Mouse (Mus musculus): ENCODE measurements around the gene Retnla. TPM values are rescaled to one million over a fixed set of nuclear protein-coding genes. Genes with fewer than 3 reads are reported as not detected.

The Retnla gene
- polyA plus RNA-seq (2012; rRNA removed): 105 and 219 TPM in 2 replicates

DNA sequence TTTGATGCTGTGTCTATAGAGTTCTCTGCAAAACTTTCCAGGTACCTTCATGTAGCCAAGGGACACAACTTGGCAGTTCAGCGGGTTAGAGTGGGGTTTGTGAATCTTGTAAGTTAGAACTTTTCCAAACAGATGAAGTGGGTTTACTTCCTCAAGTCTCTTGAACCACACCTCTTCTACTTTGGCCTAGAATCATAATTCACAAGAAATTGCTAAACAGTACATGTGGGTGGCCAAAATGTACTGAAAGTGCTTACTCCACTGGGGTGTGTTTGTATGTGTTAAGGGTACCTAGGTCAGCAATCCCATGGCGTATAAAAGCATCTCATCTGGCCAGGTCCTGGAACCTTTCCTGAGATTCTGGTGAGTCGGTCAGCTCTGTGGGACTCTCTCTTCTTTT is at the start of gene Retnla:
TSS of gene Retnla (plus strand) at position 286 of the 400 bp plus-strand sequence.
- Histone ChIP-seq H3K4me1 (ENCODE audit: control insufficient read depth, insufficient read depth, low read length) (no peaks in the 10 kb centered on the region), H3K4me3 (replicated peaks; ENCODE audit: extremely low read depth, low read depth, low read length) (no peak within 1 kb of the TSS)
- no peak for DNase-seq
- 59% methylated on average over 3 of the region's 3 CpGs for WGBS
- TF ChIP-seq CTCF (IDR thresholded peaks at IDR 0.05; ENCODE audit: insufficient read depth, low read length) (no peak), POLR2A (IDR thresholded peaks at IDR 0.05; ENCODE audit: borderline replicate concordance, extremely low read depth, low read depth, low read length) (no peak)

GRCm38 (mm10) chr16:48798285-48798684 is 44.1 kb upstream of the Retnla start:
- 44% methylated on average over 3 of the region's 3 CpGs for WGBS
- Histone ChIP-seq H3K4me1 (ENCODE audit: control insufficient read depth, insufficient read depth, low read length) (no peaks in the 10 kb centered on the region), H3K4me3 (replicated peaks; ENCODE audit: extremely low read depth, low read depth, low read length) (no peak overlapping the region)
- DNase-seq: no peak
- TF ChIP-seq CTCF (IDR thresholded peaks at IDR 0.05; ENCODE audit: insufficient read depth, low read length): no peak
- TF ChIP-seq POLR2A (IDR thresholded peaks at IDR 0.05; ENCODE audit: borderline replicate concordance, extremely low read depth, low read depth, low read length): no peak

DNA sequence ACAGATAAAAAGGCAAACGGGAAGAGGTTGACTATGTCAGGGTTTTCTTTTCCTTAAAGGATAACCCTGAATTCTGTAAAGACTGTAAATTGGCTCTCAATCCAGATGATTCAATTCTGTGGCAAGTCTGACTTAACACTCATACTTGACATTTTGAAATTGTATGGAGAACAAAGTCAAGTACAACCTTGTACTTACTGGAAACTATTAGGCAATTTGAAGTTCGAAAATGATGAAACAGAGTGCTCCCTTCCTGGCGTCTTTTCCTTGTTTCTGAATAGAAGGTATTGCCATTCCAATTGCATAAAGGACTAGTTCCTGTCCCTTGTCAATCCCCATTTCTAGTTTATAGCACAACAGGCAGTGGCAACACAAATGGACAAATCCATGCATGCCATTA is 42.9 kb upstream of the Retnla start:
- TF ChIP-seq CTCF (IDR thresholded peaks at IDR 0.05; ENCODE audit: insufficient read depth, low read length) (no peak), POLR2A (IDR thresholded peaks at IDR 0.05; ENCODE audit: borderline replicate concordance, extremely low read depth, low read depth, low read length) (no peak)
- DNase-seq: no peak
- Histone ChIP-seq H3K4me3 (replicated peaks; ENCODE audit: extremely low read depth, low read depth, low read length) (no peak overlapping the region), H3K4me1 (ENCODE audit: control insufficient read depth, insufficient read depth, low read length) (no peaks in the 10 kb centered on the region)
- 60% methylated on average over 3 of the region's 3 CpGs for WGBS

GRCm38 (mm10) chr16:48800906-48801305 is 41.4 kb upstream of the Retnla start:
- no peak overlapping the region for H3K4me3 ChIP-seq (replicated peaks; ENCODE audit: extremely low read depth, low read depth, low read length)
- 78% methylated on average over 2 of the region's 2 CpGs for whole genome bisulfite sequencing
- no peak for DNase-seq
- no peak for TF ChIP-seq POLR2A (IDR thresholded peaks at IDR 0.05; ENCODE audit: borderline replicate concordance, extremely low read depth, low read depth, low read length)
- no peak for TF ChIP-seq CTCF (IDR thresholded peaks at IDR 0.05; ENCODE audit: insufficient read depth, low read length)
- H3K4me1 ChIP-seq (ENCODE audit: control insufficient read depth, insufficient read depth, low read length): no peaks in the 10 kb centered on the region

- DNase-seq: no peak
- Histone ChIP-seq H3K4me1 (ENCODE audit: control insufficient read depth, insufficient read depth, low read length) (no peaks in the 10 kb centered on the region), H3K4me3 (replicated peaks; ENCODE audit: extremely low read depth, low read depth, low read length) (no peak overlapping the region)
- TF ChIP-seq CTCF (IDR thresholded peaks at IDR 0.05; ENCODE audit: insufficient read depth, low read length) (no peak), POLR2A (IDR thresholded peaks at IDR 0.05; ENCODE audit: borderline replicate concordance, extremely low read depth, low read depth, low read length) (no peak)
- WGBS: 65% methylated on average over 1 of the region's 1 CpGs
These were observed 36.9 kb upstream of the Retnla start for GRCm38 (mm10) chr16:48805412-48805811.

GRCm38 (mm10) chr16:48806521-48806920 is 35.8 kb upstream of the Retnla start:
- DNase-seq: no peak
- WGBS: 77% methylated on average over 1 of the region's 1 CpGs

DNA sequence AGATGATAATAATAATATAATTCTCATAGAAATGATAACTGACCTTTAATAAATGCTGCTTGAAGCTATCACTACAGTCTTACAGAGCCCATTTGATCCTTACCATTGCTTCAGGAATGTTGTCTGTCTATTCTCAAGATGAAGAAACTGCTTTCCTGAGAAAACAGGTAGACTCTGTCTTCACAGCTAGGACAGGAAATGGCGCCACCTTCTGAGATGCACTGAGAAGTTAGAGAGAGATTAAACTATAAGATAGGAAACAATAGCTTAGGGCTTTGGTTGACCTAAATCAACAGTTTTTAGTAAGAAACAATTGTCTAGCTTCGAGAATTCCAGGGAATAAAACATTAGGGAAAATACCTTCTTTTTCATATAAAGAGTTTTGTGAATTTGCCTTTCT is 33.0 kb upstream of the Retnla start:
- 46% methylated on average over 2 of the region's 2 CpGs for WGBS
- no peak overlapping the region for H3K4me3 ChIP-seq (replicated peaks; ENCODE audit: extremely low read depth, low read depth, low read length)
- H3K4me1 ChIP-seq (ENCODE audit: control insufficient read depth, insufficient read depth, low read length): no peaks in the 10 kb centered on the region
- DNase-seq: no peak
- TF ChIP-seq CTCF (IDR thresholded peaks at IDR 0.05; ENCODE audit: insufficient read depth, low read length) (no peak), POLR2A (IDR thresholded peaks at IDR 0.05; ENCODE audit: borderline replicate concordance, extremely low read depth, low read depth, low read length) (no peak)

More at GRCm38 (mm10) chr16:48806521-48806920, 35.8 kb upstream of the Retnla start:
- TF ChIP-seq CTCF (IDR thresholded peaks at IDR 0.05; ENCODE audit: insufficient read depth, low read length) (no peak), POLR2A (IDR thresholded peaks at IDR 0.05; ENCODE audit: borderline replicate concordance, extremely low read depth, low read depth, low read length) (no peak)
- Histone ChIP-seq H3K4me3 (replicated peaks; ENCODE audit: extremely low read depth, low read depth, low read length) (no peak overlapping the region), H3K4me1 (ENCODE audit: control insufficient read depth, insufficient read depth, low read length) (no peaks in the 10 kb centered on the region)

- Histone ChIP-seq H3K4me1 (ENCODE audit: control insufficient read depth, insufficient read depth, low read length) (no peaks in the 10 kb centered on the region), H3K4me3 (replicated peaks; ENCODE audit: extremely low read depth, low read depth, low read length) (no peak overlapping the region)
- no peak for DNase-seq
- 30% methylated on average over 7 of the region's 7 CpGs for WGBS
- TF ChIP-seq CTCF (IDR thresholded peaks at IDR 0.05; ENCODE audit: insufficient read depth, low read length) (no peak), POLR2A (IDR thresholded peaks at IDR 0.05; ENCODE audit: borderline replicate concordance, extremely low read depth, low read depth, low read length) (no peak)
These were observed 30.4 kb upstream of the Retnla start for GRCm38 (mm10) chr16:48811881-48812436.

DNA sequence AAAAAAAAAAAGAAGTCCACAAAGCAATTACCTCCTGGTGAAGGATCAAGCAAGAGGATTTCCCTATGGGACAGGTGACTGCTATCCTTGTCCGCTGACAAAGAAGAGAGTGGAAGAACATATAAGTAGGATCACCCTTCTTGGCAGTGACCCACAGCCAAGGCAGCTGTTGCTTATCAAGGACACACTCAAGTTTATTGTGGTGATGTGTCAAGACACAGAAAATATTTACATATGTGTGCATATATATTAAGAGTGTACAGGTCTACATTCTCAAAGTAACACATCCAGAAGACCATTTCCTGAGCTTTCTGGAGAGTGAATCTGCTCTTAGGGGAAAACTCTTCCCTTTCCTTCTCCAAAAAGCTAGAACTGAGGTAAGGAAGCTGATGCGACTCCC is 25.7 kb upstream of the Retnla start, which contains the start of gene Retnlb:
TSS of gene Retnlb (plus strand) at position 162 of the 400 bp plus-strand sequence.
- DNase-seq: no peak
- WGBS: 91% methylated on average over 2 of the region's 2 CpGs
- H3K4me3 ChIP-seq (replicated peaks; ENCODE audit: extremely low read depth, low read depth, low read length): no peak within 1 kb of the TSS
- no peaks in the 10 kb centered on the region for H3K4me1 ChIP-seq (ENCODE audit: control insufficient read depth, insufficient read depth, low read length)
- no peak for TF ChIP-seq CTCF (IDR thresholded peaks at IDR 0.05; ENCODE audit: insufficient read depth, low read length)
- TF ChIP-seq POLR2A (IDR thresholded peaks at IDR 0.05; ENCODE audit: borderline replicate concordance, extremely low read depth, low read depth, low read length): no peak

GRCm38 (mm10) chr16:48818524-48818923 is 23.8 kb upstream of the Retnla start:
- Histone ChIP-seq H3K4me3 (replicated peaks; ENCODE audit: extremely low read depth, low read depth, low read length) (no peak overlapping the region), H3K4me1 (ENCODE audit: control insufficient read depth, insufficient read depth, low read length) (no peaks in the 10 kb centered on the region)
- 86% methylated on average over 6 of the region's 6 CpGs for WGBS
- no peak for DNase-seq
- TF ChIP-seq POLR2A (IDR thresholded peaks at IDR 0.05; ENCODE audit: borderline replicate concordance, extremely low read depth, low read depth, low read length) (no peak), CTCF (IDR thresholded peaks at IDR 0.05; ENCODE audit: insufficient read depth, low read length) (no peak)

Measured in lung, adult 2 months (tissue).